Mouse (Mus musculus) MEL (cell line): ENCODE data around the gene Abi3. TPM values are rescaled to one million over a fixed set of nuclear protein-coding genes. Genes with fewer than 3 reads are reported as not detected.
A peak's percentile ranks its signal among the peaks of the same experiment; 100 is the strongest.

Experiments
- DNase-seq: peaks from one replicate; pipeline ENCODE4 v3.0.0; 2011; ENCODE audit warnings: low read depth, low spot score
- H3K27ac ChIP-seq: 2 replicates; pipeline ENCODE4 v1.5.1; 2012; ENCODE audit warnings: low read depth, mild to moderate bottlenecking, control low read depth, low read length, moderate library complexity; ENCODE audit not compliant: control insufficient read depth
- H3K27me3 ChIP-seq, 2 experiments: fragments of 150-350 bp in 1 of 2; sonication (generic) in 1 of 2; 2 replicates each; pipeline ENCODE4 v1.6.1; 2012; ENCODE audit warnings: low read length in 2 of 2, mild to moderate bottlenecking in 2 of 2, improper control_type of control experiment in 1 of 2, moderate library complexity in 1 of 2; ENCODE audit not compliant: insufficient read depth in 2 of 2, control insufficient read depth in 1 of 2
- H3K36me3 ChIP-seq, 2 experiments: 2 replicates each; pipeline ENCODE4 v1.6.1; 2012 to 2014; ENCODE audit warnings: low read length in 2 of 2, improper control_type of control experiment in 1 of 2, inconsistent platforms in 1 of 2, mild to moderate bottlenecking in 1 of 2; ENCODE audit not compliant: insufficient read depth in 2 of 2, control insufficient read depth in 1 of 2
- H3K4me1 ChIP-seq, 2 experiments: fragments of 150-350 bp in 1 of 2; sonication (generic) in 1 of 2; 2 replicates each; pipeline ENCODE4 v1.6.1; 2012; ENCODE audit warnings: low read length in 2 of 2, improper control_type of control experiment in 1 of 2, mild to moderate bottlenecking in 1 of 2; ENCODE audit not compliant: insufficient read depth in 2 of 2, control insufficient read depth in 1 of 2
- H3K4me3 ChIP-seq, 2 experiments: fragments of 150-350 bp in 1 of 2; sonication (generic) in 1 of 2; 2 replicates each; pipeline ENCODE4 v1.5.1; 2012; ENCODE audit warnings: low read depth in 2 of 2, low read length in 2 of 2, mild to moderate bottlenecking in 2 of 2, moderate library complexity in 2 of 2, control low read depth in 1 of 2, improper control_type of control experiment in 1 of 2; ENCODE audit not compliant: control insufficient read depth in 1 of 2, insufficient read depth in 1 of 2
- H3K79me2 ChIP-seq: 2 replicates; pipeline ENCODE4 v1.6.1; 2012; ENCODE audit warnings: mild to moderate bottlenecking, low read length, moderate library complexity; ENCODE audit not compliant: control insufficient read depth, poor library complexity, insufficient read depth
- H3K9ac ChIP-seq: 2 replicates; pipeline ENCODE4 v1.6.1; 2012; ENCODE audit warnings: low read depth, mild to moderate bottlenecking, control low read depth, low read length, moderate library complexity; ENCODE audit not compliant: control insufficient read depth, poor library complexity, severe bottlenecking
- H3K9me3 ChIP-seq: fragments of 150-350 bp; sonication (generic); replicated peaks from 2 replicates; pipeline ENCODE4 v1.6.1; 2012; ENCODE audit warnings: mild to moderate bottlenecking, low read length, improper control_type of control experiment, moderate library complexity; ENCODE audit not compliant: insufficient read depth
- BHLHE40 ChIP-seq: IDR thresholded peaks from 2 replicates; pipeline ENCODE4 v1.6.1; 2012; ENCODE audit warnings: low read depth, mild to moderate bottlenecking, inconsistent platforms, low read length, improper control_type of control experiment, borderline replicate concordance
- CHD1 ChIP-seq: IDR thresholded peaks from 2 replicates; pipeline ENCODE4 v1.6.1; 2012; ENCODE audit warnings: low read depth, mild to moderate bottlenecking, inconsistent platforms, low read length, improper control_type of control experiment
- CHD2 ChIP-seq: IDR thresholded peaks from 2 replicates; pipeline ENCODE4 v1.6.1; 2011; ENCODE audit warnings: low read length, improper control_type of control experiment
- CTCF ChIP-seq, 3 experiments: IDR thresholded peaks in 2 of 3; conservative IDR thresholded peaks in 1 of 3; 2 replicates each; pipeline ENCODE4 v1.5.1; 2011 to 2012; ENCODE audit warnings: low read length in 3 of 3, low read depth in 2 of 3, mild to moderate bottlenecking in 2 of 3, improper control_type of control experiment in 1 of 3, inconsistent platforms in 1 of 3, mixed read lengths in 1 of 3, moderate library complexity in 1 of 3; ENCODE audit not compliant: control insufficient read depth in 1 of 3, insufficient read depth in 1 of 3, poor library complexity in 1 of 3, severe bottlenecking in 1 of 3
- E2F4 ChIP-seq: IDR thresholded peaks from 2 replicates; pipeline ENCODE4 v1.6.1; 2011; ENCODE audit warnings: low read depth, low read length, improper control_type of control experiment, borderline replicate concordance
- ELF1 ChIP-seq: IDR thresholded peaks from 2 replicates; pipeline ENCODE4 v1.6.1; 2014; ENCODE audit warnings: low read depth, mild to moderate bottlenecking, inconsistent platforms, low read length, improper control_type of control experiment, moderate library complexity
- EP300 ChIP-seq, 2 experiments: IDR thresholded peaks; 2 replicates each; pipeline ENCODE4 v1.6.1; 2011; ENCODE audit warnings: improper control_type of control experiment in 2 of 2, low read length in 2 of 2, low read depth in 1 of 2, mild to moderate bottlenecking in 1 of 2
- ETS1 ChIP-seq: IDR thresholded peaks from 2 replicates; pipeline ENCODE4 v1.6.1; 2012; ENCODE audit warnings: low read depth, mild to moderate bottlenecking, inconsistent platforms, low read length, improper control_type of control experiment, moderate library complexity
- GABPA ChIP-seq: IDR thresholded peaks from 2 replicates; pipeline ENCODE4 v1.6.1; 2012; ENCODE audit warnings: low read depth, mild to moderate bottlenecking, inconsistent platforms, low read length, improper control_type of control experiment, moderate library complexity
- GATA1 ChIP-seq: IDR thresholded peaks from 2 replicates; pipeline ENCODE4 v1.6.1; 2011; ENCODE audit warnings: low read depth, low read length, improper control_type of control experiment
- HCFC1 ChIP-seq: IDR thresholded peaks from 2 replicates; pipeline ENCODE4 v1.6.1; 2012; ENCODE audit warnings: low read depth, mild to moderate bottlenecking, inconsistent platforms, low read length, improper control_type of control experiment, moderate library complexity
- JUND ChIP-seq: IDR thresholded peaks from 2 replicates; pipeline ENCODE4 v1.6.1; 2011; ENCODE audit warnings: low read depth, mild to moderate bottlenecking, improper control_type of control experiment, low read length
- KAT2A ChIP-seq: conservative IDR thresholded peaks from 2 replicates; pipeline ENCODE4 v1.6.1; 2012; ENCODE audit warnings: low read depth, low read length, improper control_type of control experiment, inconsistent platforms
- MAFK ChIP-seq: IDR thresholded peaks from 2 replicates; pipeline ENCODE4 v1.6.1; 2011; ENCODE audit warnings: low read depth, mild to moderate bottlenecking, low read length, improper control_type of control experiment, borderline replicate concordance
- MAX ChIP-seq: IDR thresholded peaks from 2 replicates; pipeline ENCODE4 v1.6.1; 2011; ENCODE audit warnings: low read length, improper control_type of control experiment
- MAZ ChIP-seq: IDR thresholded peaks from 2 replicates; pipeline ENCODE4 v1.6.1; 2012; ENCODE audit warnings: low read depth, mild to moderate bottlenecking, inconsistent platforms, low read length, improper control_type of control experiment
- MEF2A ChIP-seq: IDR thresholded peaks from 2 replicates; pipeline ENCODE4 v1.6.1; 2014; ENCODE audit warnings: low read depth, mild to moderate bottlenecking, inconsistent platforms, low read length, improper control_type of control experiment; ENCODE audit not compliant: poor library complexity, insufficient replicate concordance, severe bottlenecking; ENCODE audit errors: extremely low read depth
- MYB ChIP-seq: IDR thresholded peaks from 2 replicates; pipeline ENCODE4 v1.6.1; 2011; ENCODE audit warnings: mild to moderate bottlenecking, low read depth, low read length, improper control_type of control experiment
- MYC ChIP-seq: IDR thresholded peaks from 2 replicates; pipeline ENCODE4 v1.6.1; 2011; ENCODE audit warnings: low read depth, mild to moderate bottlenecking, low read length, improper control_type of control experiment, moderate library complexity
- NELFE ChIP-seq: IDR thresholded peaks from 2 replicates; pipeline ENCODE4 v1.6.1; 2011; ENCODE audit warnings: low read depth, low read length, improper control_type of control experiment
- NRF1 ChIP-seq: IDR thresholded peaks from 2 replicates; pipeline ENCODE4 v1.6.1; 2014; ENCODE audit warnings: low read depth, mild to moderate bottlenecking, inconsistent platforms, low read length, improper control_type of control experiment, moderate library complexity; ENCODE audit not compliant: poor library complexity, insufficient read depth, severe bottlenecking
- POLR2A ChIP-seq, 2 experiments: IDR thresholded peaks; 2 replicates each; pipeline ENCODE4 v1.6.1; 2011 to 2012; ENCODE audit warnings: low read length in 2 of 2, mild to moderate bottlenecking in 2 of 2, control low read depth in 1 of 2, improper control_type of control experiment in 1 of 2, low read depth in 1 of 2, moderate library complexity in 1 of 2; ENCODE audit not compliant: control insufficient read depth in 1 of 2, insufficient read depth in 1 of 2, poor library complexity in 1 of 2
- POLR2AphosphoS2 ChIP-seq: IDR thresholded peaks from 2 replicates; pipeline ENCODE4 v1.6.1; 2011; ENCODE audit warnings: low read length, improper control_type of control experiment
- POLR2AphosphoS5 ChIP-seq: IDR thresholded peaks from 2 replicates; pipeline ENCODE4 v1.6.1; 2012; ENCODE audit warnings: low read depth, borderline replicate concordance, mild to moderate bottlenecking, inconsistent platforms, low read length, moderate library complexity, mixed read lengths
- RAD21 ChIP-seq: IDR thresholded peaks from 2 replicates; pipeline ENCODE4 v1.6.1; 2011; ENCODE audit warnings: mild to moderate bottlenecking, low read depth, low read length, improper control_type of control experiment
- SIN3A ChIP-seq: IDR thresholded peaks from 2 replicates; pipeline ENCODE4 v1.6.1; 2012; ENCODE audit warnings: low read length, improper control_type of control experiment, inconsistent platforms
- SMC3 ChIP-seq: IDR thresholded peaks from 2 replicates; pipeline ENCODE4 v1.6.1; 2011; ENCODE audit warnings: low read depth, low read length, improper control_type of control experiment
- TAL1 ChIP-seq: IDR thresholded peaks from 2 replicates; pipeline ENCODE4 v1.6.1; 2012; ENCODE audit warnings: mild to moderate bottlenecking, inconsistent platforms, low read length, moderate library complexity, mixed read lengths
- TBP ChIP-seq: IDR thresholded peaks from 2 replicates; pipeline ENCODE4 v1.8.0; 2011; ENCODE audit warnings: low read depth, low read length, improper control_type of control experiment
- TCF12 ChIP-seq: IDR thresholded peaks from 2 replicates; pipeline ENCODE4 v1.6.1; 2014; ENCODE audit warnings: low read depth, mild to moderate bottlenecking, inconsistent platforms, low read length, improper control_type of control experiment, moderate library complexity
- UBTF ChIP-seq: IDR thresholded peaks from 2 replicates; pipeline ENCODE4 v1.6.1; 2012; ENCODE audit warnings: low read depth, mild to moderate bottlenecking, inconsistent platforms, low read length, improper control_type of control experiment, moderate library complexity, borderline replicate concordance; ENCODE audit not compliant: insufficient read depth
- USF1 ChIP-seq: IDR thresholded peaks from 2 replicates; pipeline ENCODE4 v1.6.1; 2014; ENCODE audit warnings: low read depth, mild to moderate bottlenecking, inconsistent platforms, low read length, improper control_type of control experiment, moderate library complexity
- USF2 ChIP-seq, 2 experiments: IDR thresholded peaks; 2 replicates each; pipeline ENCODE4 v1.6.1; 2011 to 2012; ENCODE audit warnings: improper control_type of control experiment in 2 of 2, low read length in 2 of 2, borderline replicate concordance in 1 of 2, inconsistent platforms in 1 of 2, low read depth in 1 of 2, mild to moderate bottlenecking in 1 of 2; ENCODE audit not compliant: insufficient read depth in 1 of 2
- ZC3H11A ChIP-seq: IDR thresholded peaks from 2 replicates; pipeline ENCODE4 v1.6.1; 2012; ENCODE audit warnings: low read depth, mild to moderate bottlenecking, inconsistent platforms, low read length, improper control_type of control experiment
- ZMIZ1 ChIP-seq: IDR thresholded peaks from 2 replicates; pipeline ENCODE4 v1.6.1; 2012; ENCODE audit warnings: low read depth, mild to moderate bottlenecking, inconsistent platforms, low read length, improper control_type of control experiment, moderate library complexity
- polyA plus RNA-seq, 2 experiments: library from polyadenylated mRNA; stranded (reverse) in 1 of 2; unstranded in 1 of 2; fragments of >175 nt in 1 of 2; fragments of >200 nt in 1 of 2; gene quantifications; 2 replicates each; pipeline versions ENCODE4 v1.2.1 to v1.2.4; 2012; ENCODE audit warnings: low replicate concordance in 2 of 2, low read depth in 1 of 2; ENCODE audit not compliant: insufficient read length in 2 of 2, insufficient read depth in 1 of 2, missing spikeins in 1 of 2
- total RNA-seq: library from RNA; depleted of rRNA; stranded (reverse); fragments of 300-350 nt; gene quantifications from 2 replicates; pipeline ENCODE4 v1.2.3, GENCODE M21; 2012

Abi3 gene
- total and polyA plus RNA-seq, 3 experiments = 3.3 to 15.4 TPM; not detected in 1

- Histone ChIP-seq H3K4me1 (peaks cover 29 to 44% of the 10 kb centered on the region in 2 experiments), H3K79me2 (peaks cover 5% of the 10 kb centered on the region; the same call in 1 of the 2 replicates), H3K9ac (peak overlapping the region; percentile 4; the same call in 1 of the 2 replicates), H3K27me3 (no peaks in the 10 kb centered on the region), H3K27ac (peak overlapping the region; percentile 8), H3K36me3 (peaks cover 0 to 32% of the 10 kb centered on the region in 2 experiments; a peak in 2 of 4 replicates), H3K4me3 (no peak overlapping the region), H3K9me3 (no peaks in the 10 kb centered on the region)
- DNase-seq = peak; percentile 50
- TF ChIP-seq TCF12 = 0 out of 2 replicates have a peak, but pooled peaks have one; percentile 30
- no peak for TF ChIP-seq KAT2A
- TF ChIP-seq RAD21 = no peak
- no peak for TF ChIP-seq TAL1
- no peak for TF ChIP-seq USF1
- no peak for TF ChIP-seq NRF1
- no peak for TF ChIP-seq CHD2
- TF ChIP-seq MEF2A = no peak
- TF ChIP-seq UBTF = no peak
- TF ChIP-seq GABPA = no peak
- no peak for TF ChIP-seq MYC
- no peak; the same call in 1 of the 2 replicates for TF ChIP-seq SIN3A
- TF ChIP-seq NELFE = no peak; the same call in 1 of the 2 replicates
- TF ChIP-seq ZMIZ1 = no peak
- no peak for TF ChIP-seq BHLHE40
- TF ChIP-seq MYB = no peak
- TF ChIP-seq MAFK = no peak
- TF ChIP-seq POLR2AphosphoS5 = no peak
- peak; percentile 53; the same call in 1 of the 2 replicates for TF ChIP-seq GATA1
- no peak for TF ChIP-seq POLR2AphosphoS2
- TF ChIP-seq SMC3 = no peak
- no peak for TF ChIP-seq E2F4
- no peak for TF ChIP-seq CHD1
- TF ChIP-seq USF2 (IDR thresholded peaks at IDR 0.05; ENCODE audit: borderline replicate concordance in 1 of 2, insufficient read depth in 1 of 2, low read depth in 1 of 2, low read length in 2 of 2) = no peak
- TF ChIP-seq ETS1 = peak; percentile 28; the same call in 1 of the 2 replicates
- no peak for TF ChIP-seq HCFC1
- no peak for TF ChIP-seq ELF1
- TF ChIP-seq TBP = no peak
- no peak for TF ChIP-seq CTCF (IDR thresholded peaks at IDR 0.05 in 2 of 3, conservative IDR thresholded peaks at IDR 0.05 in 1 of 3; ENCODE audit: control insufficient read depth in 1 of 3, insufficient read depth in 1 of 3, low read depth in 2 of 3, low read length in 3 of 3, poor library complexity in 1 of 3, severe bottlenecking in 1 of 3)
- TF ChIP-seq MAX = no peak
- no peak for TF ChIP-seq MAZ
- TF ChIP-seq ZC3H11A = no peak
- peak; percentile 22 to 40; a peak in 3 of 4 replicates for TF ChIP-seq EP300 (IDR thresholded peaks at IDR 0.05; ENCODE audit: low read depth in 1 of 2, low read length in 2 of 2)
- no peak for TF ChIP-seq JUND
- no peak for TF ChIP-seq POLR2A (IDR thresholded peaks at IDR 0.05; ENCODE audit: control insufficient read depth in 1 of 2, insufficient read depth in 1 of 2, low read depth in 1 of 2, low read length in 2 of 2, poor library complexity in 1 of 2)
These were observed 15.7 kb downstream of the Abi3 start for GRCm38 (mm10) chr11:95826317-95827167.
